Mouse (Mus musculus): ENCODE measurements at regions not wholly inside any gene's neighbourhood (a gene's known extent, or its start where the extent isn't known, plus 50 kb on each side); places are given as distances from the start of the nearest gene placed in this dataset.

- intact Hi-C loops (cut with DNase I) = no loop called here
- DNase-seq = no peak
These were observed 272.2 kb downstream of the Kcnrg start for GRCm38 (mm10) chr14:61879416-61879815.

- intact Hi-C loops (cut with DNase I) = no loop called here
- DNase-seq = no peak
These were observed 273.4 kb downstream of the Kcnrg start for GRCm38 (mm10) chr14:61880514-61881259.

DNA sequence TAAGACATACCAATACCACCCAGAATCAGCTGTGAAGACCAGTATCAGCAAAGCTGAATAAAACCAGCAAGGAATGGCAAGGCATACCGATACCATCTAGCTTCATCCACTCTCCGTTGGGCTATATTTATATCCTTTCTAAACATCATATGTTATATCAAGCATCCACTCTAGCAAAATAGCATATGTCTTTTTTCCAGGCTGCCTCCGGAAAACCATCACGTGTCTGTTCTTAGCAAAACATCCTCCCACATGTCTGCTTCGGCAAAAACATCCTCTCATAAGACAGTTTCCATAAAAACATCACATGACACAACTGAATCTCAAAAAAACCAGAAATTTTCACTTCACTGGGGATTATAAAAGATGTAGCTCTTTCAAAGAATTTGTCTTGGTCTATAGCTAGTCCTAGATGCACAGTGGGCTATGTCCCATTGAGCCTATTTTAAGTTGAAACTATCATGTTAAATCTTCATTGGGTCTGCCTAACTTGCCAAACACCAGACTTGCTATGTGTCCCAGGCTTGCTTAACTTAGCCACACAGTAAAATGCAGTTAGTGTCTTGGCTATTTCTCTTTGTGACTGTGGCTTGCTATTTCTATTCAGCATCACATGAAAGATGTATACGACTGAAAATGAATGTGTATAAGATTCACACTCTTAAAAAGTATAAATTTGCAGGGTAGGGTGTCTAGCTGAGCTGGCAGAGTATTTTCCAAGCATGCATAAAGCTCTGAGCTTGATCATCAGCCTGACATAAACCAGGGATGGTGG is 278.2 kb downstream of the Kcnrg start:
- intact Hi-C loops (cut with DNase I) = no loop called here
- no peak for DNase-seq

GRCm38 (mm10) chr14:61889626-61890025 is 282.4 kb downstream of the Kcnrg start:
- intact Hi-C loops (cut with DNase I) = no loop called here
- DNase-seq = peak; percentile 4 to 15

GRCm38 (mm10) chr14:61893786-61894185 is 286.5 kb downstream of the Kcnrg start:
- intact Hi-C loops (cut with DNase I) = no loop called here
- no peak for DNase-seq

DNA sequence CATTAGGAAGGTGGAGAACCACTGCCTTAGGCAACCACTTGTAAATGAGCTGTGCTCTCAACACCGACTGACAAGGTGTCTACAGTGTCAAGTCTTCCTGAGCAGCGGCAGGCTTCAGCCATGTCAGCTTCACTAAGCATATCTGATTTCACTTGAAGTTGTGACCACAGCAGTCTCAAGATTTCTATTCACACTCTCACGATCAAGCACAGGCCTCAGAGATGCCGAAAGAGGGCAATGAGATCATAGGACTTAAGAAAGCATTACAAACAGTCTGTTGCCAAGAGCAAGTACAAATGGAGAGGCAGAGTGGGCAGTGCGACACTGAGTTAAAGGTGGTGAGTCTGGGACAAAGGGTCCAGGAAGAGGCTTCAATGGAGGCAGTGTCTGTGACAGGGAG is 289.6 kb downstream of the Kcnrg start:
- no peak for DNase-seq
- intact Hi-C loops (cut with DNase I) = no loop called here

GRCm38 (mm10) chr14:61898664-61899063 is 291.4 kb downstream of the Kcnrg start:
- DNase-seq = no peak
- intact Hi-C loops (cut with DNase I) = no loop called here

- no peak for DNase-seq
- intact Hi-C loops (cut with DNase I) = no loop called here
These were observed 297.3 kb downstream of the Kcnrg start for GRCm38 (mm10) chr14:61904426-61905124.

GRCm38 (mm10) chr14:61918113-61918512 is 310.9 kb downstream of the Kcnrg start:
- no peak for DNase-seq
- intact Hi-C loops (cut with DNase I) = no loop called here

- no peak for DNase-seq
- intact Hi-C loops (cut with DNase I) = no loop called here
These were observed 324.6 kb downstream of the Kcnrg start for GRCm38 (mm10) chr14:61931811-61932210.

DNA sequence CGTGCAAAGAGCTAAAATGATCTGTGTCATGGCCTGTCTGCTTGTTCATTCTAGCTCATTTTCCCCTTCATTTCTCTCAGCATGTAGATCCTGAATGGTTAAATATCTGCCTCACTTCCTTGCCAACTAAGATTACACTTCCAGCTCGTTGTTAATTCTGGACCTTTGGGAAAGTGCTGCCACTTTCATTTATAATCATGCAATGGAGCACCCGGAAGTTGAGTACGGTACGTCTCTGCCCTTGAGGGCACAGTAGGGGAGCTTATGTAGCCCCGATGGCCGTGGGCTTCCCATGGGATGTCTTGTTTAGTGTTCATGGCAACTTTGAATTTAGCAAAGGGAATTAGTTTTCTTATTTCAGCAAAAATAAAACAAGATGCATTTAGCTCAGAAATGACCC is 334.4 kb downstream of the Kcnrg start:
- intact Hi-C loops (cut with DNase I) = no loop called here
- DNase-seq = no peak

DNA sequence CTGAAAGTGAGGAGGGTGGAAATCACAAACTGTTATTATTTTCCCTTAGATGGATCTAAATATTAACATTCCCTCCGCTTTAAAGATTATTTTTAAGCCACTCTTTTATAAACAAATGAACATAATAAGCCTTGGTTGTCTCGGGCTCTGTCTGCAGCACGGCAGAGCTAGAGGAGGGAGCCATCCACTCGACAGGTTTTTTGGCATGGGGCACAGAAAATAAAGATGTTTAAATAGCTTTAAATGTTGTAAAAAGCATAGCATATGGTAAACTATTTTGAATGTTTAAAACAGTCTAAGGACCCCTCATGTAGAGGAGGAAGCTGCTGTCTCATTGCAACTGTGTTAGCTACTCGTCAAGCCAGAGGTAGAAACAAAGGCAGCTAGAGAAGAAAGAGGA is 338.4 kb downstream of the Kcnrg start:
- intact Hi-C loops (cut with DNase I) = no loop called here
- DNase-seq = no peak

DNA sequence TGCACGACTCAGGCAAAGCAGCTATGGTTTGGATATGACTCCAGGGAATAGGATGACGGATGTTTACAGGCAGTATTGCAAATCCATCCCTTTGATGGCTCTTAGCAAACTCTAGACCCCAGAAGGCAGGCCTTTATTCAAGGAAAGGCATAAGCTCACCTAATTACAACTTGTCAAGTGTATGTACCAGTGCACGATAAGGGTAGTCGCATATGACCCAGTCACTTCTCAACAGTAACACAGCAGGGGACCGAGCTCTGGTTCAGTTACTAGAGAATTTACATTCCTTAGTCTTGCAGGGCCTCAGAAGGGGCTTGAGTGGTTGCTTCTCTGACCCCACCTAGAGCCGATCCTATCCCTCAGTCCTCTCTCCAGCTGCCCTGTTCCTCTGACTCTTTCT is 342.2 kb downstream of the Kcnrg start:
- intact Hi-C loops (cut with DNase I) = no loop called here
- no peak for DNase-seq

GRCm38 (mm10) chr14:61950004-61950403 is 342.4 kb upstream of the Rnaseh2b start:
- intact Hi-C loops (cut with DNase I) = loop anchor here (2.0 kb wide), 1 partner anchor 19 kb away; no protein-coding TSS in a partner anchor

GRCm38 (mm10) chr14:61953029-61953428 is 339.4 kb upstream of the Rnaseh2b start:
- no peak for DNase-seq
- intact Hi-C loops (cut with DNase I) = no loop called here

More at GRCm38 (mm10) chr14:61950004-61950403, 342.4 kb upstream of the Rnaseh2b start:
- DNase-seq = no peak

GRCm38 (mm10) chr14:61955416-61955815 is 337.0 kb upstream of the Rnaseh2b start:
- DNase-seq = no peak
- intact Hi-C loops (cut with DNase I) = no loop called here

DNA sequence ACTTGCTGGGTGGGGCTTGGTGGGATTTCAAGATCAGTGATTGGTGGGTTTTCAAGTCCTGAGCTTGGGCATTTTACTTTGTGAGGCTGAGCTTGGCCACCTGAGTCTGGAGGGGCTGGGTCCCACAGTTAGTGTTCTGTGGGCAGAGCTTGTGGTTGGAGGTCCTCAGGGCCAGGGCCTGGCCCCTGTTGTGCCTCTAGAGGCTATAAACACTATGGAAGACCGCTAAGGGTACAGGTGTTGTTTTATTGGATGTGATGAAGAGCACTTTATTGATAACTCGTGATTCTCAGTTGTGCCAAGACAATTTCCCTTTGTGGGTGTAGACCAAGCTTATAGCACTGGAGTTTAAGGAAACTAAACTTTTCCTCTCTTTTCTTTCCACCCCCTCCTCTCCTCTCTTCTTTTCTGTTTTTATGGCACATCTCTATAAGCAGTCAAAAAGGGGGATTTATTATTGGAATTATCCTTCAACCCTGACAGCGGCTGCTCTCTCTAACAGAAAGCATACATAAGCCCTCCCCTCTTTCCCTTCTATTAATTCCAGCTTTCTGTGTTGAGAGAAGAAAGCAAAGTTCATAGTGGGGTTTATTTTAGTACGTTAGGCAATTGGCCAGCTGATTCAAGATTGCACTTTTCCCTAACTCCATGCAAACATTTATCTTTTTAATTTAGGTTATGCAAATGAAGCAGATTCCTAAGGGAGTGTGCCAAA is 332.0 kb upstream of the Rnaseh2b start:
- no peak for DNase-seq
- intact Hi-C loops (cut with DNase I) = no loop called here

DNA sequence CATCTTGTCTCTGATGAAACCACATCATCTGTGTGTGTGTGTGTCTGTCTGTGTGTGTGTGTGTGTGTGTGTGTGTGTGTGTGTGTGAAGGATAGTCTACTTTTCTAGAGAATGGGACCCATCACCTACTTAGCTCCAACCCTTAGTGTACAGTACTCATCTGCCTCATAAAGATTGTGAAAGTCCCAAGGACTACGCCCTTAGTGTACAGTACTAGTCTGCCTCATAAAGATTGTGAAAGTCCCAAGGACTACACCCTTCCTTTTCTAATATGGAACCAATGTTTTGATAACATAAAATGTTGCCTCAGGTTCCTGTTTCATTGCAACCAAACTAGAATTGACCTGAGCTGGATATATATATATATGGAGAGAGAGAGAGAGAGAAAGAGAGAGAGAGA is 323.9 kb upstream of the Rnaseh2b start:
- intact Hi-C loops (cut with DNase I) = loop anchor here (2.0 kb wide), 1 partner anchor 18 kb away; no protein-coding TSS in a partner anchor
- no peak for DNase-seq

DNA sequence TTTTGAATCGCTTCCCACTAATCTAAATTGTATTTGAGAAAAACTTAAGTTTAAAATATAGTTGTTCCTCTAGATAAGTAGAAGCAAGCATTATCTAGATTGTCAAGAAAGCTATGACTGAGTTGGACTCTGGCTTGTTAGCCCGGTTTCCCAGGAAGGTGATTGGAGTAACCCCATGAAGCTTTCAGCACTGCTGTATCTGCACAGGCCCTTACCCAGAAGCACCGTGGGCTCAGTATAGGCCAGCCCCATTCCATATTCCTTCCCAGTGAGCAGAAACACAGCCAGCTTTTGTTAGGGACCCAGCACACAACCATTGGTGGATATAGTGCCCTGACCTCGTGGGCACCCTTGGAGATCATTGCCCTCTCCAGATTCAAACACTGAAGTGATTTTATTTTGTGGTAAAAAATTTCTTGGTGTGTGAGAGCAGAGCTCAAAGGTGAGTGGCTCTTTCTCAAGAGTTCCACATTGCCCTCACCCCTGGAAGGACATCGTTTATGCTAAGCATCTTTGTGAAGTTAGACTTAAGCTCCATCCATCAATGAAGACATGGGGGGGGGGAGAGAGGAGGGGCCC is 323.3 kb upstream of the Rnaseh2b start:
- intact Hi-C loops (cut with DNase I) = loop anchor here (2.0 kb wide), 1 partner anchor 18 kb away; no protein-coding TSS in a partner anchor
- no peak for DNase-seq

DNA sequence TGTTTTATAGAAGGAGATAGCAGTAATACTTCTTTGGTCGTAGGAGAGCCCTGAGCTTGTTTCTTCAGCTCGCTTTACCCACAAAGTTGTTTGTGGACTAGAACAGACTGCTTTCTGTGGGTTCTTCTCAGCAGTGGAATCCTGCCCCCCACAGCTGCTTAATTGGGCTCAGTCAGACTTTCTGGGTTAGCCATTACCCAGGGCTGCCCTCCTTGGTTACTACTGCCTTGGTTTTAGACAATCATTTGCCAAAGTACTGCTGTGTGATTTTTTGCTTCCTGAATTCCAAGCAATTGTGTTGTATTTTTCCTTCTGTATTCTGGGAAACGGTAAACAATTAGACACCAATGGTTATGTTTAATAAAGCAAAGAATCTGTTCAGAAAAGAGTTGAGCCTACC is 321.8 kb upstream of the Rnaseh2b start:
- DNase-seq = no peak
- intact Hi-C loops (cut with DNase I) = no loop called here
